Mouse (Mus musculus) G1E (cell line): ENCODE data around the gene Gphn.

Source experiments
- CTCF ChIP-seq: IDR thresholded peaks from 2 replicates; pipeline ENCODE4 v1.5.1; 2012; ENCODE audit warnings: low read depth, low read length, inconsistent platforms, mixed read lengths
- GATA1 ChIP-seq: IDR thresholded peaks from 2 replicates; pipeline ENCODE4 v1.6.1; 2012; ENCODE audit warnings: borderline replicate concordance, low read length, inconsistent platforms, mixed read lengths
- GATA2 ChIP-seq: IDR thresholded peaks from 2 replicates; pipeline ENCODE4 v1.6.1; 2012; ENCODE audit warnings: low read depth, low read length, inconsistent platforms, borderline replicate concordance
- TAL1 ChIP-seq: conservative IDR thresholded peaks from 2 replicates; pipeline ENCODE4 v1.6.1; 2012; ENCODE audit warnings: low read depth, low read length, inconsistent platforms, mixed read lengths

DNA sequence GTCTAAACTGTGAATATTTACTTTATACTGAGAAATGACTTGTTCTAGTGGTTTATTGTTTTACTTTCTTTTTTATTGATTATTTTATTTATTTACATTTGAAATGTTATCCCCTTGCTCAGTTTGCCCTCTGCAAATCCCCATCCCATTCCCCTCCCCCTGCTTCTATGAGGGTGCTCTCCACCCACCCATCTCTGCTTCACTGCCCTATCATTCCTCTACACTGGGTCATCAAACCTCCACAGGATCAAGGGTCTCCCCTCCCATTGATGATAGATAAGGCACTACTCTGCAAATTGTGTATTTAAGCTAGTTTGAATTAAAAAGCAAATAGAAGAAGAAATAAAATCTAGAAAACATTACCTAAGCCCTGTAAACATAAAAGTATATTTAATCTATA is 163.1 kb downstream of the Gphn start:
- TF ChIP-seq GATA1 (no peak), CTCF (no peak), GATA2 (no peak), TAL1 (no peak)
